Mouse (Mus musculus) heart, adult 11 months (tissue): ENCODE results near the gene Nup160.

Source experiments
- DNase-seq: peaks from one replicate; pipeline ENCODE4 v3.0.0; 2022

Nup160 gene

DNA sequence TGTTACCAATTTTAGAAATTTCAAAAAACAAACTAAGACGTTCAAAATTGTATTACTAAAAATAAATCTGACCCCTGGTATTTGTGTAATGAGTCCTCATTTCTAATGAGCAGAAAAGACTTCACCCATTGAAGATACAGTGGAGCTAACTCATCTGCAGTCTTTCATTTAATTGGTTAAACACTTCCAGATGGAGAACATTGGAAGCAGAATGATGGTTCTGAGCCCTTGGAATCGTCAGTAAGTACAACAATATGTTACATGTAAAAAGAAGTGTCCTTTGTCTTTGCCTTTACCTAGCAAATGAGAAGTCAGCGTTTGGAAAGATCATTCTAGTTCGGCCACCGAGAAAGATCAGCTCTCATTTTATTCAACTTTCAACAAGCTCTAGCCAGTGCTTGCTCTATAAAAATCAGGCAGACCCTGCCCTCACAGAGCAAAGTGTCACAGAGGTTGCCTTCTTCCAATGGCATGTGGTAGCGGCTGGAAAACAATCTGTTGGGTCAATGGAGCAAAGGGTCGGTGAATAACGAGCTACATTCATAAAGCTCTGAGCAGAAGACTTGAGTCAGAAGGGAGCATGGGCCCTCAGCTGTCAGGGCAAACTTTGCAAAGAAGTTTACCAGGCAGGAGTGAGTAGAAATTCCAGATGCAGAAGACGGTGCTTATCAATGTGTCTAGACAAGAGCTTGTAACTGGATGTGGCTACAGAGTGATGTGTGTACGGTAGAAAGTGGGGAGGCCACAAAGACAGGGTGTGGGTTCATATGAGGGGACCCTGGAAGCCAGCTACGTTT, 10.2 kb upstream of the Nup160 start:
- DNase-seq: peak; percentile 43

GRCm38 (mm10) chr2:90667388-90668265, 9.4 kb upstream of the Nup160 start:
- DNase-seq: peak; percentile 86

- peak; percentile 85 for DNase-seq
These were observed 6.7 kb upstream of the Nup160 start for GRCm38 (mm10) chr2:90670343-90670742.

DNA sequence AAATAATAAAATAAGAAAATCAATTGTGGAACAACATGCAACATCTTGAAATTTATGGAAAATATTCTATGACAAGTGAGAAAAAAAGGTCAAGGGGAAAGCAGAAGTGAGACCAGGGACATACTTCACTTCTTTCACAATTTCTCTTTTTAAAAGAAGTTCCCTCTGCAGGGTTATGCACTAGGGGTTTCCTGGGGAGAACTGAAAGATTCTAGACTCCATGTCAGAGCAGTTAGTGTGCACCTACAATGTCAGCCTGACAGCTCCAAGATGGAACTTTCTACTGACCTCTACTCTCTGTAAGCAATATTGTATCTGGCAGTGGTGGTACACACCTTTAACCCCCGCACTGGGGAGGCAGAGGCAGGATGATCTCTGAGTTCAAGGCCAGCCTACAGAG, 3.7 kb upstream of the Nup160 start:
- peak; percentile 73 for DNase-seq

DNA sequence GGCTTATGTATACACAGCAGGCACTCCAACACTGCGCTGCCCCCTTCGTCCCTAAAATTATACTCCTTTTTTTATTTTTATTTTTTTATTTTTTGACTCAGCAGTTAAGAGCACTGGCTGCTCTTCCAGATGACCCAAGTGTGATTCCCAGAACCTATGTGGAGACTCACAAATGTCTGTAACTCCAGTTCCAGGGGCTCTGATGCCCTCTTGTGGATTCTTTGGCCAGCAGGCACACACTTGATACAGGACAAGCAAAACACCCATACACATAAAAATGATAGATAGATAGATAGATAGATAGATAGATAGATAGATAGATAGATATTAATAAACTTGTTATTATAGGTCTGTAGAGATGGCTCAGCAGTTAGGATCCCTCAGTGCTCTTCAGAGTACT, 2.5 kb upstream of the Nup160 start:
- peak; percentile 41 for DNase-seq

GRCm38 (mm10) chr2:90675488-90675887, 1.5 kb upstream of the Nup160 start:
- DNase-seq: peak; percentile 39

DNA sequence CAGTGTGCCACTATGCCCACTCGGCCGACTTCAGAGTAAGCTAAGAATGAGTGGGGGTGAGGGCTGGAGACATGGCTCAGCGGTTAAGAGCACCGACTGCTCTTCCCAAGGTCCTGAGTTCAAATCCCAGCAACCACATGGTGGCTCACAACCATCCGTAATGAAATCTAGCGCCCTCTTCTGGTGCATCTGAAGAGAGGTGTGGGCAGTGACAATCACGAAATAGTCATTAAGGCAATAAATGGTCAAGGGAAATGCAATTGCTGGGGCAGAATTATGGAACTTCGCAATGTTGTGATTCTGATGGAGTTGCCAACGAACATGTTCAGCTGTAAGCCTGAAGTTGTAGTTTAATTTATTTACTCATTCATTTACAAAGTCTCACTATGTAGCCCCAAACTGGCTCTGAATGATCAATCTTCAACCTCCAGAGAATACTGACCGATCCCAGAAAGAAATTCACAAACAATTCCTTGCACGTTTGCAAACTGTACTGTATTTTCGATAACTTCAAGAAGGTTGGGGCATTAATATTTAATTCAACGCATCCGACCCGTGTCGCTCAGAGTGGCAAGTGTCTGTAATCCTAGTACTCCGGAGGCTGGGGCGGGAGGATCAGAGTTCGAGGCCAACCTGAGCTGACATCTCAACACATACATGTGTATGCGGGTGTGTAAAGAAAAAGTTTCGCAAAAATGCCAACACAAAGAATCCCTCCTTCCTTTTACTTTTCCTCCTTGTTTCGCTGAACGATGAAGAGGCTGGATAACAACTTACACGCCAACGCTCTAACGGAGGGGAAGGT, 1.4 kb downstream of the Nup160 start:
- DNase-seq: no peak

DNA sequence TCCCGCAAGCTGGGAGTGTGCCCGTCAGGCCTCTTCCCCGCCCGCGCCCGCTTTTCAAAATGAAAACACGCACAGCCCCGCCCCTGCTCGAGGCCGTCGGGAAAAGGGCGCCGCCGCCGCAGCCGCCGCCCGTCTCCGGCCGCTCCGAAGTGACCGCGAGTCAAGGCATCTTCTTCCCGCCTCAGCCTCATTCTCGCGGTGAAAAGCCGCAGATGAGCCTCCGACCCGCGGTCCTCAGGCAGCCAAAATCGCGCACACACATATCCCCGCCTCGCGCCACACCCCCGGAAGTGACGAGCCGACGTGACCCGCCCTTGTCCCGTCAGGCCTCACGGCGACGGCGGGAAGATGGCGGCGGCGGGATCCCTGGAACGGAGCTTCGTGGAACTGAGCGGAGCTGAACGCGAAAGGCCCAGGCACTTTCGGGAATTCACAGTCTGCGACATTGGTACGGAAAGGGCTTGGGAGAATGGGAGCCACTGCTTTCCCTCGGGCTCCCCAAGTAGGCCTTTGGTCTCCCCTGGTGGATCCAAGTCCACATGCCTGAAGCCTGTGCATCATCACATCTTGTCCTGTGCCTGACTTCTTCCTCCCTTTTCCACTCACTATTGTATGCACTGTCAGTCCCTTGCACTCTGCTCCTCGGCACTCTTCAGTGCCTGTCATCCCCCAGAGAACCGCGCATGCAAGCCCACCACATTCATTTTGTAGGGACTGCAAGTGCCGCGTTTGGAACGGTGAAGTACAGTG, 2.2 kb downstream of the Nup160 start:
- peak; percentile 99 for DNase-seq

DNA sequence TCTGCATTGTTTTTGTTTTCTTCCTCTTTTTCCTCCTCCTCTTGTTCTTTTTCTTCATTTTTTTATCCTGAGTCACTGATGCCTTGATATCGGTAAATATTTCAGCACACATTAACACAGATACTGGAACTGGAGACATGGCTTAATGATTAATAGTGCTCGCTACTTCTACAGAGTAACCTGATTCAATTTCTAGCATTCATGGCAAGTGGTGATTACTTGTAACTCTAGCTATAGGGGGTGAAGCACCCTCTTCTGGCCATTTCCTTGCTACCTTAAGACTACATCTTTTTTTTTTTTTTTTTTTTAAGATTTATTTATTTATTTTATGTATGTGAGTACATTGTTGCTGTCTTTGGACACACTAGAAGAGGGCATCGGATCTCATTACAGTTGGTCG, 23.9 kb downstream of the Nup160 start:
- DNase-seq: no peak

GRCm38 (mm10) chr2:90708548-90708947, 31.5 kb downstream of the Nup160 start:
- DNase-seq: no peak

GRCm38 (mm10) chr2:90715555-90716092, 38.6 kb downstream of the Nup160 start:
- peak; percentile 75 for DNase-seq

- peak; percentile 66 for DNase-seq
These were observed 40.4 kb downstream of the Nup160 start for GRCm38 (mm10) chr2:90717366-90717765.

DNA sequence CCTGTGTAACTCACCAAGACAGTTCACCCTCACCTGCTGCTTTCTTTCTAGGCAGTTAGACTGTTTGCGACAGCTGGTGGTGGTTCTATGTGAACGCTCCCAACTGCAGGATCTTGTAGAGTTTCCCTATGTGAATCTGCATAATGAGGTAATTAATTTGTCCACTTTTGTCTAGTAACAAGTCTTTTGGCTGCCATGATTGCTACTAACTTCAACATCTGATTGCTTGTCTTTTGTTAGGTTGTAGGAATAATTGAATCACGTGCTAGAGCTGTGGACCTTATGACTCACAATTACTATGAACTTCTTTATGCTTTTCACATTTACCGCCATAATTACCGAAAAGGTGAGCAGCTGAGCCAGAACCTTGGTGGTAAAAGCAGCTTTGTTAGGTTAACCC, 40.9 kb downstream of the Nup160 start:
- DNase-seq: peak; percentile 64

DNA sequence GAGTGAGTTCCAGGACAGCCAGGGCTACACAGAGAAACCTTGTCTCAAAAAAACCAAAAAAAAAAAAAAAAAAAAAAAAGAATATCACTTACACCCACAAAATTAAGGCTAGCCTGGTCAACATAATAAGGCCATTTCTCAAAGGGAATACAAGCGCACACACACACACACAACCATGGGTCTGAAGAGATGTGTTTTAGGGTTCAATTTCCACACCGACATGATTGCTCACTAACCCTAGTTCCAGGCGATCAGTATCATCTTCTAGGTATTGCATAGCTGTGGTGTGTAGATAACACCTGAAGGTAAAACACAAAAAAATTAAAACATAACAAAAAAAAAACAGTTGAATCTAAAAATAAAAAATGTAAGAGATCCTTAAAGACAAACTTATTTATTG, 49.8 kb downstream of the Nup160 start:
- peak; percentile 67 for DNase-seq

DNA sequence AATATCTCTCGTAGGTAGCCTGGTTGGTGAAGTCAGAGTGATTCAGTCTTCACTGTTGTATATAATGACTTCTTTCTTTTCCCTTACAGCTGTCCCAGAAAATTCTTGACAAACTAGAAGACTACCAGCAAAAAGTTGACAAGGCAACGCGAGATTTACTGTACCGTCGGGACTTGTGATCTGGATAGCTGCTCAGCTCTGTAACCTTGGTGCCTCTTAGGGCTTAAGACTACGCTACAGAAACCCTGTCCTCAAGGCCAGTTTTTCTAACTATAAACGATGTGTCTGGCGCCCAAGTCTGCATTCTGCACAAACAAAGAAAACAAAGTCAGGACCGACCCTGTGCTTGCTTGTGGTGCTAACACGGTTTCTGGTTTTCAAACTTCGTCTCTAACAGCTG, 58.3 kb downstream of the Nup160 start:
- DNase-seq: peak; percentile 36

GRCm38 (mm10) chr2:90738801-90739200, 61.8 kb downstream of the Nup160 start:
- no peak for DNase-seq

- DNase-seq: peak; percentile 68
These were observed 62.3 kb downstream of the Nup160 start for GRCm38 (mm10) chr2:90739327-90739726.

DNA sequence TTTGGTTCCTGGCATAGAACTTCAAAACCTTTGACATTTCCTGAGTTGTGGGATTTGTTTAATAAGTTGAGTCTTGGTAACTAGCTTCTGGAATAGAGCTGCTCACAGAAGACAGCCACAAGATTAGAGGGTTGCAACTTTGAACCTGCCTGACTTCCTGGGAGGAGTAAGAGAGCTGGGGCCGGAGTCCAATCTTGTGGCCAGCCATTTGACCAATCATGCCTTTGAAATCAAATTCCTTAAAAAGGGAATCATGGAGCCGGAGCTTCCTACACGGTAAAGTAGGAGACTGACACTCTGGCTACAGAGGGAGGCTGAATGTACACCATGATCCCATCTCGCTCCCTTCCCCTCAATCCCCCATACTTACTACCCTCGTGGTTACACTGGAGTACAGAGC, 62.9 kb downstream of the Nup160 start:
- DNase-seq: peak; percentile 55

DNA sequence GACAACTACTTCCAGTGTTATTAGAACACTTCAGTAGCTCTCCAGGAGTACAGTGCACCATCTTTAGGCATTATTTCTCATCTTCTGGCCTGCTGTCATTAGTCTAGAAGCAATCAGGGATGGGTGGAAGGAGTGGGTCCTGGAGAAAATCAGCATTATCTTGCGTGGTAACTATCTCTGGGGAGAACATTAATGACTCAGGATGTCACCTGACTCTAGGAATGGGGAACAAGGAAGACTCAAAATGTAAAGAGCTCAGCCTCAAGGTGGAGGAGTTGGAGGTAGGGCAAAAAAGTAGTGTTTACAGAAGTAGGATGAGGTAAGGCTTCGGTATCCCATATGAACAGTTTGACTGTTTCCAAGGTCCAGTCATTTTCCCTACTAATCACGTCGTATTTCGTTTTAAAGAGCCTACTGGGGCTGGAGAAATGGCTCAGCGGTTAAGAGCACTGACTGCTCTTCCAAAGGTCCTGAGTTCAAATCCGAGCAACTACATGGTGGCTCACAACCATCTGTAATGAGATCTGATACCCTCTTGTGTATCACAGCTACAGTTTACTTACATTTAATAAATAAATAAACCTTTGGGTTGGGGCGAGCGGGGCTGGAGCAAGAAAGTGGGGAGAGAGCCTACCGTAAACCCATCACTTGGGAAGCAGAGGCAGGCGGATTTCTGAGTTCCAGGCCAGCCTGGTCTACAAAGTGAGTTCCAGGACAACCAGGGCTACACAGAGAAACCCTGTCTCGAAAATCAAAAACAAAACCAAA, 67.5 kb downstream of the Nup160 start:
- DNase-seq: peak; percentile 90

DNA sequence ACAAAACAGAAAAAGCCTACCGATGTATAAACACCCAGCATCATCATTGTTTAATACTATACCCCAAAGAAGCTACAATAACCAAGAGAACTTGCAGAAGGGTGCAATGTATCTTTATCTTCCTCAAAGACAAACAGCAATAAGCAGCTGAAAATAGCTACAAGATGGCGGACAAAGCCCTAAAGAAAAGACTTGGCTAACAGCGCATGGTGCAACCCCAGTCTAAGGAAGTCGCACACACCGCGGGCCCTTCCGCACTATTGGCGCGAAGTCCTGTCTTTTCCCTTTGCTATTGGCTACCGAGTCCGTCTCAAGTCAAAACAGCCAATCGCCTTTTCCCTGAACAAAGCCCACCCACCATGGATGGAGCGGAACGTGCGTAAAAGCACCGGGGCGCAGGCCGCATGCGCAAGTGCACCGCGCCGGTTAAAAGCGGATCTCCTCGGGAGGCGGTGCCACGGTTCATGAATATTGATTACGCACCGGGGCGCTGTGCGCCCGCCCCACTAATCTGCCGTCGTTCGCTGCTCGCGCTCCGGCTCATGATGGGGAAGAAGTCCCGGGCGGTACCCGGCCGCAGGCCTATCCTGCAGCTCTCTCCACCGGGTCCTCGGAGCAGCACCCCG, 68.2 kb downstream of the Nup160 start, which contains the start of gene Fnbp4:
Gene Fnbp4, plus strand, starts transcription at position 318 of the 626 bp plus-strand sequence.
- peak; percentile 100 for DNase-seq
